Mouse (Mus musculus) megakaryocyte progenitor cell, adult 5-6 weeks (primary cell): ENCODE data around the gene Plxnc1. TPM values are rescaled to one million over a fixed set of nuclear protein-coding genes. Genes with fewer than 3 reads are reported as not detected.
A peak's percentile ranks its signal among the peaks of the same experiment; 100 is the strongest.

Experiments
- ATAC-seq: replicated peaks from 2 replicates; pipeline ENCODE4 v1.8.0; 2016; ENCODE audit warnings: mild to moderate bottlenecking, moderate TSS enrichment, inconsistent platforms; ENCODE audit not compliant: poor library complexity
- total RNA-seq, 2 experiments: library from RNA; stranded (forward) in 1 of 2; stranded (reverse) in 1 of 2; fragments of 157-497, 149-512 nt in 1 of 2; fragments of 200-1000 nt in 1 of 2; gene quantifications; 2 replicates each; pipeline versions ENCODE4 v1.2.3 to v1.2.4; 2015 to 2017

Gene Plxnc1
- total RNA-seq, 2 experiments from 2014 or later = 10.6 to 28.8 TPM

GRCm38 (mm10) chr10:94780618-94781262, 163.9 kb downstream of the Plxnc1 start:
- ATAC-seq = peak; percentile 52

GRCm38 (mm10) chr10:94779319-94779718, 165.3 kb downstream of the Plxnc1 start:
- peak; percentile 53 for ATAC-seq

- no peak for ATAC-seq
These were observed 167.1 kb downstream of the Plxnc1 start for GRCm38 (mm10) chr10:94777576-94777975.

- no peak for ATAC-seq
These were observed 173.1 kb downstream of the Plxnc1 start for GRCm38 (mm10) chr10:94771496-94771895.

GRCm38 (mm10) chr10:94747011-94747410, 197.6 kb downstream of the Plxnc1 start:
- no peak for ATAC-seq

GRCm38 (mm10) chr10:94741459-94741858, 203.2 kb downstream of the Plxnc1 start:
- ATAC-seq = no peak
